Mouse (Mus musculus) CH12F3 (cell line): ENCODE results near the gene Csf2rb2.
"Not testable (repeated sequence)": the region's sequence is repeated elsewhere in the genome, so short reads cannot be mapped to it uniquely, and the experiment has no call there.

Experiments
- in situ Hi-C: fragments of 300-500 bp; cut with MboI; formaldehyde crosslinking; loops from 2 replicates; pipeline ENCODE4 v1.14.3; 2020; ENCODE audit warnings: low sequenced_read_pairs

Csf2rb2 gene

DNA sequence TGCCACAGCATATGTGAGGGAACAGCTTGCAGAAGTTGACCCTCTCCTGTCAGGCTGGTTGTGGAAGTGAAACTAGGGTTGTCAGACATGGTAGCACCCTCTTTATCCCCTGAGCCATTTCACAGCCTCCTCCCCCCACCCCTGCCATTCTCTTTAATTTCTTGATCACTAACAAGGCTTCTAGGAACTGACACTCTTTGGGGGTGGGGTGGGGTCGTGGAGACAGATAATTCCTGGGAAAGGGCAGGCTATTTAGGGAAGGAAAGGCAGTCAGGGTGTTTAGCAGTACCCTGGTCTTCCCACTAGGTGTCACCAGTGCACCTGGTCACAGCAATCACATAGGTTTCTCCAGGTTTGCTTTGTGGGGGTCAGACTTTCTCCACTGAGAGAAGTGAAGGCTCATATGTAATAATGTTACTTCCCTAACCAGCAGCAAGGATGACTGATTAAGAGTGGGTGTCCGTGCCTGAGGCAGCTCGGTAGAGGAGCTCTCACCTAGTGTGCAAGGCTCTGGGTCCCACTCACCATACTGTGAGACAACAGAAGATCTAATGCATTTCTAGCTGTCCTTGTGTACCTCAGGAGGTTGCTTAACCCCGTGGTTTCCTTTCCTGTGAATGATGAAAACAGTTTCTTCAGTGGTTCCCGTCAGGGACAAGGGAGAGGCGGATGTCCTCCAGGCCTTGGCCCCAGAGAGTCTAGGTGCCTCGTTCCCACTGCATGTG lies 48.0 kb downstream of the Csf2rb2 start:
- in situ Hi-C loops: no loop called here

DNA sequence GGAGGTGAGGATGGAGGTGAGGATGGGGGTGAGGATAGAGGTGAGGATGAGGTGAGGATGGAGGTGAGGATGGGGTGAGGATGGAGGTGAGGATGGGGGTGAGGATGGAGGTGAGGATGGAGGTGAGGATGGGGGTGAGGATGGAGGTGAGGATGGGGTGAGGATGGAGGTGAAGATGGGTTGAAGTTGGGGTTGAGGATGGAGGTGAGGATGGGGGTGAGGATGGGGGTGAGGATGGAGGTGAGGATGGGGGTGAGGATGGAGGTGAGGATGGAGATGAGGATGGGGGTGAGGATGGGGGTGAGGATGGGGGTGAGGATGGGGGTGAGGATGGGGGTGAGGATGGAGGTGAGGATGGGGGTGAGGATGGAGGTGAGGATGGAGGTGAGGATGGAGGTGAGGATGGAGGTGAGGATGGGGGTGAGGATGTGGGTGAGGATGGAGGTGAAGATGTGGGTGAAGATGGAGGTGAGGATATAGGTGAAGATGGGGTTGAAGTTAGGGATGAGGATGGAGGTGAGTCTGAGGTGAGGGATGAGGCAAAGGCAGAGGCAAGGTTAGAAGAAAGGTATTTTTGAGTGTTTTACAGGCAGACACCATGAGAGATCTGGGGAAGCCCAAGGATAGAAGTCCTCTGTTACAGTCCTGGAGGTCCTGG lies 48.8 kb downstream of the Csf2rb2 start:
- in situ Hi-C loops: not testable (repeated sequence)

DNA sequence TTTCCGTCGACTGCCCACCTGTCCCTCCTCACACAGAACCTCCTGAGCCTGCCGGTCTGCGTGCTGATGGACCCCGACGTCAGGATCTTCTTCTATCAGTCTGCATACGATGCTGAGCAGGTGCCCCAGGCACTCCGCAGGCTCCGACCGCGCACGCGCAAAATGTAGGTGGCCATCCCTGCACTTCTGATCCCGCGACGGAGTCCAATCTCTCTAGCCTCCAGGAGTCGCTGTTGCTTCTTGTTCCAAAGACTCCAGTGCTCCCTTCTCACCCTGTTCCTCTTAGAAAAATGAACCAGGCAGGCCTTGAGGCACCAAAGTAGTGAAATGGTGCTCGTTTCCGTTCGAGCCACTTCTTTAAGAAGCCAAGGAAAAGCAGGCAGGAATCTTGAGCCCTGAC lies 50.8 kb downstream of the Csf2rb2 start:
- in situ Hi-C loops: no loop called here

DNA sequence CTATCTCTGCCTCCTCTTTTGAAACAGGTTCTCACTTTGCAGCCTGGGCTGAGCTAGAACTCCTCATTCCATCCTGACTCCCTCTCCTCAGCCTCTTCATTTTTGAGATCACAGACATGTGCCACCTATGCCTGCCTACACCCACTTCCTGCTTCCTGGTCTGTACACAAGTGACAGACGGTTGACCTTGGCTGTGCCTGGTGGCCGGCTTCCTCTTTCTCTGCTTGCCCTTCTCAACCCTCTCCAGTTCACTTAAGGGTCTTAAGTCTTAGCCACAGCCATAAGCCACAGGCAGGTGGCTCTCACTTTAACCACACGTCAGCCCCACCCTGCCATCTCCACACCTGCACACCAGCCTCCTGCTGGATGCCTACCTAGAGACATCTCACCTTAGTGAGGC lies 57.1 kb downstream of the Csf2rb2 start:
- in situ Hi-C loops: loop anchor here (5.0 kb wide), 1 partner anchor 84 kb away; no protein-coding TSS in a partner anchor

DNA sequence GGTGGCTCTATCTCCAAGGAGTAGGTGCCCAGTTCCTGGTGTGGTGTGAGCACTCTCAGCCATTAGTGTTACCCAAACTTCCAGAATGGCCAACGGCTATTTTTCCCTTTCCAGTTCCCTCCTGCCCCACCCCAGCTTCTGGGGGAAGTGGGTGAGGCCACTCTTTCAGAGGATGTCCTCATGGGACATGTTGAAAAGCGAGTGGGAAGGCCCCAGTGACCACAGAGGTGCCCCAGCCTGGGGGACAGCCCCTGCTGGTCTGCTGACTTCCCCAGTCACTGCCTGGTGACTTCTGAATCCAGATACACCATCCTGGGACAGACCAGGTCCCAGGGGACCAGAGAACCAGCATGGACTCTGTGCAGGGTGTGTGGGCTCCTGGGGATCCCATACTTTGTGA lies 57.9 kb downstream of the Csf2rb2 start:
- in situ Hi-C loops: loop anchor here (5.0 kb wide), 1 partner anchor 85 kb away; no protein-coding TSS in a partner anchor

DNA sequence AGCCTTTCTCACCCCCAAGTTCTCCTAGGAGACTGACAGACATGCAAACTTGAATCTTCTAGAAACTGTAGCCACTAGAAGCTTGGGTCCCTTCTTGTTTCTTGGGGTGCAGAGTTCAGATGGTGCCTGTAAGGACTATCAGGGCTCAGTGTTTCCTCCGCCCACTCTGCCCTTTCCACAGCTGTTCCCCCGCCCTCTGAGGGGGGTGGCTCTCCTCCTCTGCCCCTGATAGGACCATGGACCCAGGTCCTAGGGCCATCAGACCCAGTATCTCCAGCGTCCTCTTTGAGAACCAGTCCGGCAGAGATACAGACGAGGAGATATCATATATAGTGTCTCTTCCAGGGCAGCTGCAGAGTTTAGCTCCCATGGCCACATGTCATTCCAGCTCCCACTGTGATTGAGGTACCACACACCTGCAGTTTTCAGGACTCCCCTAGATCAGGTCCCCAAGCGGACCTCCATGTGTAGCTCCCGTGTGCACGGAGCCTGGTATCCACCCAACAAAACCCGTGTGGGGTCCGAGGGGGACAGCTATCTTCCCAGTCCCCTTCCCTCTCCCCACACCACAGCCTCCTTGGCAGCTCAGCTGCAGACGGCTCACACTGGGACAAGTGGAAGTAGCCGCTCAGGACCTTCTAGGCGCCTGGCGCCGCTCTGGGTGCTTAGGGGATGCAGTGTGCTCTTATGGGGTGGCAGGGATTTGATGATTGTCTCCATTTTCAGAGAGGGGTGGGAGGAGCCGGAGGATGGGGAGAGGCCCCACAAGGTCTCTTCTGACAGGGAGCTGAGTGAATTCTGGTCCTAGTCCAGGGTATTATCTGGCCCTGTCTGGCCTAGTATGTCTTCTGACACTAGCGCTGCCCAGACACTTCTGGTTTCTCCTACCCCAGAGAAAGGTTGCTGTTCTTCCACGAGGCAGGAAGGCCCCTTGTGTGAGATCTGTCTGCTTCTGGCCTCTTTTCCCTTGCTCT lies 59.1 kb downstream of the Csf2rb2 start:
- in situ Hi-C loops: loop anchor here (5.0 kb wide), 1 partner anchor 86 kb away; no protein-coding TSS in a partner anchor

DNA sequence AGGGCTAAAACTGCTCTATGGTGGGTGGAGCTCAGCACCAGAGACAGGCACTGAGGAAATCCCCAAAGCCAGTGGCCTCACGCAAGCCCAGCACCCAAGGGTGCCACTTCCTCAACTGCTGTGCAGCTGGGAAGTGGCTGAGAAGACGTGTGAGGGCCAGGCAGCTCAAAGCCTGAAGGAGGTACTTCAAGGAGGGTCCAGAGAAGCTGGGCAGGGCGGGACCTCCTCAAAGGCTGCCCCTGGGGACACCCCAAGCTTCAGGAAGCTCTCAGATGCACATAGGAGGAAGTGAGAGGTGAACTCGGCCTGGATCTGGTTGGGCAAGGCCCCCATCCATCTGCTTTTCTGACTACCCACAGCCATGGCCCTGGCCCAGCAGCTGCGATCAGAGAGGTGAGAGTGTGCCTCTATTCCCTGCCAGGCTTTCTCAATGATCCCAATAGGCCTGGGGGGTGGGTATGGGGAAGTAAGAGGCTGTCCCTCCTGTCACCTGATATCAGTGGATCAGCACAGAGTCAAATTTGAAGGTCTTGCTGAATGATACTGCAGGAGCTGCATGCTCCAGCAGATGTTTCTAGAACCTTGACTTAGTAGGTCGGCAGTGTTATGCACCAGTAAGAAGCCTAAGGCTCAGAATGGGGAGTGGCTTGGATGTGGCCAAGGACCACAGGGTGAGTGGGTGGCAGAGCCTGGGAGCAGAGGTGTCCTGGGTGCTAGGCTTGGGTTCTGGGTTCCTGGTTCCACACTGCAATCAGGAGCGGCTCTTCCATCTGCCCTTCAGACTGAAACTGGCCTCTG lies 60.6 kb downstream of the Csf2rb2 start, which contains the start of gene Ncf4:
TSS of gene Ncf4 (plus strand) at position 107 of the 798 bp plus-strand sequence.
- in situ Hi-C loops: loop anchor here (5.0 kb wide), 1 partner anchor 87 kb away; no protein-coding TSS in a partner anchor

DNA sequence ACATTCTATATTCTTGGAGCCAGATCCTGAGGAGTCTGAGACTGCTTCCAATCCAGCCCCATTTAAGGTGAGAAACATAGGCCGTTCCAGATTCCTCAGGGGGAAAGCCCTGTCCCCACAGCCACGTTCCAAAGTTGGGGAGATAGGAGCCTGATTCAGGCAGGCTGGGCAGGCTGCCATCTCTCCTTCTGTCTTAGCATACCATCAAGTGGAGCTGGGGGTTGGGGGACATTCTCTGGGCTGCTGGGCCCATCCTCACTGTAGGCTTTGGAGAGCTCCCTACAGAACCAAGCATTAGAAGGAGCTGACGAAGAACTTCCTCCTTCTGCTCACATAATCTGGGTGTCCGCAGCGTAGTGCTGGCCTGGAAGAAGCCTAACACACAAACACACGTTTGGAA lies 61.7 kb downstream of the Csf2rb2 start:
- in situ Hi-C loops: no loop called here

DNA sequence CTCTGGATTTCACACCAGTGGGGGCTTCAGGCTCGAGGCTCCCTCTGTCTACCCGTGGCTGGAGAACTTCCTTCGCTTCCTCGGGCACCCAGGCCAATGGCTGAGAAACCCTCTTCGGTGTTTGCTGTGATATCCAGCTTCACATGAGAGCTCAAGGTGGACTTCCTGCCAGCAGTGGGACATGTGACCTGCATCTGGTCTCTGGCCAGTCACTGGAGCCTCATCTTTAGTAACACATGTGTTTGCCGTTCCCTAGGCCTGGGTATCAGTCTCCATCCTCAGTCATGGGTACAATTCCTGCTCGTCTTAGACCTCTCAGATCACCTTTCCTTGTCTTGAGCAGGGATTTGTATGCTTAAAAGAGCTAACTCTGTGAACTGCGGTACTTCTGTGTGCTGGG lies 62.5 kb downstream of the Csf2rb2 start:
- in situ Hi-C loops: no loop called here

DNA sequence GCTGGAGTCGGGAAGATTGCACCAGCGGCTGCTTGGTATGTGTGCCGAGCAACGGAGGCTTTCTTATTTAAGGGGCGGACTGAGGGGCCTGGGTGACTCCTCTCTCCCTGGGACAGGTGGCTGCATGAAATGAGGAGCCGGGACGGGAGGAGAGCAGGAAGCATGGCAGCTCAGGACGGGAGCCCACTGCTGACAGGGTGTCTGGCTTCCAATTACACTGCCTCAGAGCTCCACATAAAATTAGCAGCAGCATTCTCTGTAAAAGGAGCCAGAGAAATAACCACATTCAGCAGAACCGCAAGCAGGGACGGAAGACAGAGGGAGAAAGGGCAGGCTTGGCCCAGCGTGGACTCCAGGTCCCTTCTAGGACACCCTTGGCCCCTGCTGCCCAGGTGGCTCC lies 64.2 kb downstream of the Csf2rb2 start:
- in situ Hi-C loops: no loop called here

DNA sequence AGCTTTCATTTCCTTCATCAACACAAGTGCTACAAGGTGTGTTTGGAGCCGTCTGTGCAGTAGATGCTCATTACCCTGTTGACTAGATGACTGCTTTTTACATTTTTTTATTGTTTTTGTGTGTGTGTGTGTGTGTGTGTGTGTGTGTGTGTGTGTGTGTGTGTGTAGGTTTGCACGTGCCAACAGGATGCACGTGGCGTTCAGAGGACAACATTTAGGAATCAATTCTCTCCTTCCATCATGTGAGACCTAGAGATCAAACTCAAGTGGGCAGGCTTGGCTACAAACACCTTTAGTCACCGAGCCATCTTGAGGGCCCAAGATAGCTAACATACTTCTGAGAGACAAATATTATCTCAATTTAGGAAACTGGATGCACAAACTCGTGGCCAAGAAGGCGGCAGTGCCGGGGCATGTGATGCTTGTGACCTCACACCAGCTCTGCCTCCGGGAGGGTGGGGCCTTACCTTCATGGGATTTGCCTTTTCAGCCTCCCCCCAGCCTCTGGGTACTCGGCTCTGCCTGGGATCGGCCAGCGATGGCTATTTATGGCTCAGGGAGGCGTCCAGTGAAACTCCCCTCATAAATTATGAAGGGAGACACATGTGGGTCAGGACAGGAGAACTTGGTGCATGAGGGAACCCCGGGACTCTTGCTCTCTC lies 65.4 kb downstream of the Csf2rb2 start:
- in situ Hi-C loops: no loop called here

DNA sequence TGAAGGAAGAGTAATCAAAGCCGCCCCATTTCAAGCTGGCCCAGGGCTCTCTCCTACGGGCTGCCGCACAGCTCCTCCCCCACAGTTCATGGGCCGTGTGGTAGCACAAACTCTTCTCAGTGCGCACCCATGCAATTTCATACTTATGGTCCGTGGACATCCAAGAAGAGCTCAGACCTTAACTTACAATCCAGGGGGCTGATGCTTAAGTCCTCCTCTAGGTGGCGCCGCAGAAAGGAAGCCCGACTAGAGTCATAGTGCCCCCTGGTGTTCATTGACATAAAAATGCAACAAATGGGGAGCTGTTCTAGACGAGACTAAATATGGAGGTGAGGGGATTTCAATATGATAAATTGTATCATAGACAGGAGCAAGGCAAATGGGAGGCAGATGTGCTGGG lies 66.1 kb downstream of the Csf2rb2 start:
- in situ Hi-C loops: no loop called here

DNA sequence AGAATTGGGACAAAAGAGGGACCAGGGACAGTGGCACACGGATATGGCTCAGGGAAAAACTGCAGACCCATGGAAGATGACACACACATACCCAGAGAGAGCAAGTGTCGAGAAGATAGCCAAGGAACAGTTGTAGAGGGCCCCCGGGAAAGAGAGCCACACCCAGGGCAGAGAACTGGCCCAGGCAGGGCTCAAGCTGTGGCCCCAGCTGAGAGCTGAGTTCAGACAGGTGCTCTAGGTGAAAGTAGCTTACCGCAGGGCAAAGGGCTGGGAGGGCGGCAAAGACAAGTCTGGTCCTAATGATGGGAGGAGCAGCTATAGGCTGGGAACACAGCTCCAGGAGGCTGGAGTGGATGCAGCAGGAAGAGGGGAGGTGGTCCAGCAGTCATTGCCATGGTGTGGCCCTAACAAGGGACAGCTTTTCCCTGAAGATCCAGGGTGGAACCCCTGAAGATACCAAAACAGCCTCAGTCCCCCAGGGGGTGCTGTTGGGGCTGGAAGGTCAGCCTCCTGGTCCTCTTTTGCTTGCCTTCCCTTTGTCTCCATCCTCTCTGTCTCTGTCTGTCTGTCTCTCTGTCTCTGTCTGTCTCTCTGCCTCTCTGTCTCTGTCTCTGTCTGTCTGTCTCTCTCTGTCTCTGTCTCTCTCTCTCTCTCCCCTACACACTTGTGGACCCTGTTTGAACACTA lies 70.6 kb downstream of the Csf2rb2 start:
- in situ Hi-C loops: no loop called here
